Mouse (Mus musculus) liver, adult 2 months (tissue): ENCODE results near the gene Myh10.

Source experiments
- CTCF ChIP-seq: fragments of 200-500 bp; IDR thresholded peaks from 2 replicates; pipeline ENCODE4 v1.5.1; 2011; ENCODE audit warnings: low read depth, low read length, control low read depth
- POLR2A ChIP-seq: fragments of 200-500 bp; IDR thresholded peaks from 2 replicates; pipeline ENCODE4 v1.6.1; 2011; ENCODE audit warnings: low read length, control low read depth; ENCODE audit not compliant: insufficient read depth; ENCODE audit errors: extremely low read depth

DNA sequence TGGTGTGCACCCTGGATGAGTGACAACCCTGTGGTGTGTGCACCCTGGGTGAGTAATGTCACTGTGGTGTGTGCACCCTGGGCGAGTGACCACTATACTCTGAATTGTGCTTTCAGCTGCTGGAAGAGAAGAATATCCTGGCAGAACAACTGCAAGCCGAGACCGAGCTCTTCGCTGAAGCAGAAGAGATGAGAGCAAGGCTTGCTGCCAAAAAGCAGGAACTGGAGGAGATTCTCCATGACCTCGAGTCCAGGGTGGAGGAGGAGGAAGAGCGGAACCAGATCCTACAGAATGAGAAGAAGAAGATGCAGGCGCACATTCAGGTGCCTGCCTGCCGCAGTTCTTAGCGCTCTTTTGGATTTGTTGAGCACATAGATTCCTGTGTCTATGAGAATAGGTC lies 95.9 kb downstream of the Myh10 start:
- TF ChIP-seq CTCF, result no peak
- TF ChIP-seq POLR2A, result no peak
